Mouse (Mus musculus): Measurements from ENCODE around the gene Ydjc.

Gene Ydjc

DNA sequence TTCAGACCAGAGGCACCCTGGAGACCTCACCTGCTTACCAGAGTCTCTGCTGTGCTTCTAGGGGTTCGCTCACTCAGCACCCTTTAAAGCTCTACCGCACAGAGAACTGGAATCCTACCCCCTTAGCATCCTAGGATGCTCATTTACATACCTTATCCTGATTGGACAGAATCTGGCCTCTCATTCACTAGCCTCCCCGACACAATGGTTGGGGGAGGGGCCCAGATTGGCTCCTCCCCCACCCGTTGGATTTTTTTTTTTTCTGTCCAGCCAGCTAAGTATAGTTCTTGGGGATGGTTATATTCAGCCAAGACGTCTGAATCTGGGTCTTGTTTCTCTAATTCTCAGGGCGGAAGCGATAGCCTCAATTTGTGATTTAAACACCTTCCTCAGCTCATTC, at the start of gene Ydjc:
Ydjc (plus strand) TSS at position 283 of the 400 bp plus-strand sequence.
- no peak for DNase-seq (ENCODE audit: low read depth, low spot score)

DNA sequence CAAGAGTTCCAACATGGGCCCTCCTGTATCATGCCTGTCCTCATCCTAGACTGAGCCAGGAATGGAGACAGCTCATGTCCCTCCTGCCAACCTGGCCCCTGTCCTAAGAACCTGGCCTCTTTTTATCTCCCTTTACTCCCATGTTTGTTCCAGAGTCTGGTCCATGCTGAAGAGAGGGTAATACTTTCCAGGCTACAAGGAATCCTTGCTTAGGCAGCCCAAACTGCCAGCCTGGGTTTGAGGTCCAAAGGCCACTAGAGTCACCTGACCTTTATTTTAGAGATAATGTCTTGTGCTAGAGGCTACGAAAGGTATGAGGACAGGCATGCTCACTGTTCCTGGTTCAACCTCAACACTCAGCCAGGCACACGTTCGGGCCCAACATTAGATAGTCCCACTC, 47.5 kb upstream of the Ydjc start:
- no peak for DNase-seq (ENCODE audit: low read depth, low spot score)

DNA sequence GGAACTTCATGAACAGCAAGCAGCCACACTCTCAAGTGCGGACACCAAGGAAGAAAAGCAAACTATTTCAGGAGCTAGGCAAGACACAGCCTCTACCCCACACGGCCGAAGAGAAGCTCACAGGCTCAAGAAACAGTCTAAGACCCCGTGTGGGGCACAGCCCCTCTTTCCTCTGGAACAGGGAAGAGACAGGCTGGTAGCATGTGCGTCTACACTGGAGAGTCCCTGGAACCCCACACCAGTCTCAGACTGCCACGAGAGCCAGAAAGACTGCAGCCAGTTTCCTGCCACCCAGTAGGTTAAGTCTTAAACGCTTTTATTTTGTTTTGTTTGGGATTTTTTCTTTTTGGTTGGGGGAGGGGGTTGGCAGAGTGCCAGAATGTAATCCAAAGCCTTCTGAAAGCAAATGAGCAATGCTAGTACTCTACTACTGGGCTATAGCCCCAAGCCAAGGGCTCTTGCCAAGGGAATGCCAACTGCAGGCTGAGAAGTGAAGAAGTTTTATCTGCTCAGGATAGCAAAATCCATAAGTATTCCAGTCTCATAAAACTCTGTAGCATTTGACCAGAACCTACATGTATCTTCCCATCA, 41.7 kb upstream of the Ydjc start:
- DNase-seq (ENCODE audit: low read depth, low spot score): peak; percentile 66

DNA sequence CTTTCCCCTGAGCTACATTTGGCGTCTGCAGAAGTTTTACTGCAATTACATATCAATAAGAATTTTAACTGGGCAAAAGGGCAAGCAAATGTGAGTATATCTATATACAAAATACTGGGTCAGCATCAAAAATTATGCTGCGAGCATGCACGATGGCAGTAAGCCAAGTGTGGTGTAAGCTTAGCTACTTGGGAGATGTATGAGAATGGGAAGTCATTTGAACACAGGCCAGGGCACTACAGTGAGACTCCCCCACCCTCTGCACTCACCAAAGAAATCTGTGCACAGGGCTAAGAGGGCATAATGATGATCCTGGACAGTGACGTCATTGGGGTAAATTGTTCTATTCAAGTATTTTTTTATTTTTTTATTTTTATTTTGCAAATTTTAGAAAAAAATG, 39.8 kb upstream of the Ydjc start:
- no peak for DNase-seq (ENCODE audit: low read depth, low spot score)

DNA sequence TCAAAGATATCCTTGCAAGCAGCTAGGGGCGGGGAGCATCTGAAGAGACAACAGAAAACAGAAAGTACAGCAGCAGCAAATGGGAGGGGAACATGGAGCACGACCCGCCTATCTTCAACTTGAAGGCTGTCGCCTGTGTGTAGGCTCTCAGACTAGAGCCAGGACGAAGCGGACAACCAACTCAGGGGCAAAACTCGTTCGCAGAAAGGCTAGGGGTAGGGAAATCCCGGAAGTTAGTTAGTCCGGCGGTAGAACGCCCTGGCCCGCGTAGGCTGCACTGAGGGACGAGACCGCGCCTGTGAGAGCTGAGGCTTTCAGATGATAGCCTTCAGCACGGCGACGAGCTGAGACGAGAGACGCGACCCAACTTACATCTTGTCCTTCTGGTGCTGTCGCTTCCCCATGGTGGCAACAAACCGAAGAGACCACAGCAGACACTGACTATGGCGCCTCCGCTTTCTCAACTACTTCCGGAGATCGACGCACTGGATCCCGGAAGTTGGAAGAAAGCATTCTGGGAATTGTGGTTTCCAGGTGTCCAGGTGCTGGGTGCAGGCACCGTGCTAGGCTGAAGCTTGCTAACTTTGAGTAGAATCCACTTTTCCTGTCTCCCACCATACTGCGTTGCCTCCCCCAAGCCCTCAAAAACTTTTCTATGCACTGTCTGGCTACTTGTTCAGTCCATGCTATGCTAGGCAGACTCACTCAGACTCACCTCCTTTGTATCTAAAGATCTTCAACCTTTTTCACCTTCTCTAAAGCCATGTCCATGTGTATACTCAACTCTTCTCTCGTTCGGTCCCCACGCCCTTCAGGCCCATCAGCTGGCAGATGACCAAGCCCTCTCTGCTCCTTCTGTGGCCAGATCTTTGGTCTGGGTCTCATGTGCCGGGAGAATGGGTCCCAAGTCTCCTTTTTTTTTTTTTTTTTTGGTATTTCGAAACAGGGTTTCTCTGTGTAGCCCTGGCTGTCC, 33.4 kb upstream of the Ydjc start, which contains the start of gene Ppil2:
Ppil2 (minus strand) TSS at position 487 of the 973 bp plus-strand sequence.
- DNase-seq (ENCODE audit: low read depth, low spot score): peak; percentile 91

DNA sequence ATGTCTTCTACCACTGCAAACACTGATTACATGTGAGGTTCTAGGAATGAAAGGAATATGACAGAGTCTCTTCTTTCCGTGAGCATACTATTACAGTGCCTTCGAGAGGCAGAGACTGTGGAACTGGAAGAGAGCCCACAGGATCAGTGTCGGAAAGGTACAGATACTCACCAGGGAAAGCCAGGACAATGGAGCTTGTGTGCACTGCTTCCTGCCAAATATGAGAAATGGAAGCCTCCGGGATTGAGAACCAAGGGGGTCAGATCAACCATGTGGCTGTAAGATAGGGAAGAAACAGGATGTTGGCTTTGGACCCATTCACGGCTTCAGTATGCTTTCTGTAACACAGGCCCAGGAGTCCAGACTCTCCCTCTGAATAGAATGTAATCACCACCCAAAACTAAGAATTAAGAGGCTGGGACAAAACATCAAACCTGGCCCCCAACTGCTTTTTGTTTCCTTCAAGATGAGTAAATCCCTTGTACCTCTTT, 27.1 kb upstream of the Ydjc start:
- no peak for DNase-seq (ENCODE audit: low read depth, low spot score)

DNA sequence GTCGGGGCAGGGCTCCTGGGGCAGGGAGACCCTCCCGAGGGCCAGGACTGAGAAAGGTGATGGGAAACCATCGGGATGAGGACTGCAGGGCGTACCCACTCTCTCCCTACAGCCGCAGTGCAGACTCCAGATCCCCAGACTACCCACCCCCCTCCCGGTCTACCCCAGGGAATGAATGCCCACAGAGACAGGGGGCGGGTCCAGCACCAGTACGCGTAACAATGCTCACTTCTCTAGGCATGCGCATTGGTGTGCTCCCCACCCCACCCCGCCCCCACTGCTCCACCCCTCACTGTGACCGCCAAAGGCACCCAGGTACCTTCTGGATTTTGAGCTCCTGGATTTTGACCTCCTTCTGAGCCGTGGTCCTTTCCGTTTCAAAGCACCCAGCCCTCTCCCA, 22.9 kb upstream of the Ydjc start:
- DNase-seq (ENCODE audit: low read depth, low spot score): no peak

DNA sequence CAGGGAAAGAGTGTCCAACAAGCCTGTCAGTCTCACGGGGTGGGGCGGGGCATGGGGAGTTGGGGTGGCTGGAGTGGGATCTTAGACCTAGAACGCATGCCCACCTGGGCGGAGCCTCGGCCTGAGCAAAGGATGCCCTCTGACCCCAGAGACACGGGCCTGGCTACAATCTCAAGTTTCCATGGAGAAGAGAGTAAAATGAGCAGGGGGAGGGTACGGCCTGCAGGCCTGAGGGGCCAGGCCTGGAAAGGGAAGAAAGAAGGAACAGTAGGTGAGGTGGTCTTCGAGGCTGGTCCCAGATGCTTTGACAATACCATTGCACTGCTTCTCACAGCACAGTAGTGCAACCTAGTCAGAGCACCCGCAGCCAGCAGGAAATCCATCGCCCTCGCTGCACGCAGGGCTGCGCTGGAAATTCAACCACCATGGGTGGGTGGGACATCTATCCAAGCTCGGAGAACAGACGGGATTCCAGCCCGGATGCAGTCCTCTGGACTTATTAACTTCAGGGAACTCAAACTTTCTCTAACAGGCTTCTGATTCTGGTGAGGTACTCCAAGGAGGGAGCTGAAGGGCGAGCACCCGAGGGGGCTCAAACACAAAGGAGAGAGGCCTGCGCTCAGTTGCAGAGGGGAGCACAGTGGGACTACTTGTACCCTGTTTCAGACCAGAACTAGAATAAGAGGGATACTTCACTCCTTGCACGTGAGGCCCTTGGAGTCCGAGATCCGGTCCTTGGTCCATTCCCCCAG, 20.1 kb upstream of the Ydjc start:
- no peak for DNase-seq (ENCODE audit: low read depth, low spot score)

DNA sequence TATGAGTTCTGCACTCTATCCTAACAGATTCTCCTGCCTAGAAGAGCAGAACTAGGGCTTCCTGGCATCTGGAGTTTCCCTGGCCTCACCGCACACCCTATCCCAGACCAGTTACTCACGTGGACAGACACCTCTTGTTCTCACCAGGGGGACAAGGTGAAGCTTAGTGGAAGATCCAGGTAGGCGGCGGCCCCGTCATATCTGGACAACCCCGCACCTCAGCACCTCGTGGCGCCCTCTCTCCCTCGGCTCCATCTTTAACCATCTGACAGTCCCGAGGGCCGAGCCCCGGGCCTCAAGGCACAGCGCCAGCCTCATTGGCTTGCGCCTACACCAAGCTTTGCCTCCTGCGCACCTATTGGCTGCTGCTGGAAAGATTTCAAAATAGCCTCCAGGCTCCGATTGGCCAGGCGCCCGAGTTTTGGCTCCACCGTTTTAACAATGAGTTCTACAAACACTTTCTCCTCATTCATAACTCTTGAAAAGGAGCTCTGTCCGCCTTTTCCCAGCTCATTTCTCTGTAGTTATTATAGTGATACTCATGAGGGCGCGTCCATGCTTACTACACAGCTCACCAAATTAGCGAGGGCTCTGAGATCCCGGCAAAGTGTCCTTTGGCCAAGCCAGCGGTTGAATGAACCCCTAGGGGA, 19.4 kb upstream of the Ydjc start, which contains the start of gene 2610318N02Rik:
2610318N02Rik (minus strand) TSS at position 297 of the 650 bp plus-strand sequence.
- DNase-seq (ENCODE audit: low read depth, low spot score): peak; percentile 78

DNA sequence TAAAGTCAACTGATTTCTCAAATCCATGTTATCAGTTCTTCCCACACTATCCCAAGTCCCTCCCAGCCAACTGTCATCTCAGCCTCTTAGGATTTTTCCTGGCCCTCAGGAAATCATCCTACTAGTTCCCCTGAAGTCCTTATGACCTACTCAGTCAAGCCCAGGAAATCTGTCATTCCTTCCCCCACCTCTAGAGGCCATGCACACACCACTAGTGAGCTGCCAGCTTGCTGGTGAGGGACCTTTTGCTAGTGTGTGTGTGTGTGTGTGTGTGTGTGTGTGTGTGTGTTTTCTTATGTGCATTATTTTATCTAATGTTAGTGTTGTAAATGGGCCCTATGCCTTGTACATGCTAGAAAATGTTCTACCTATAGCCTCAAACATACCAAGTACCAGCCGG, 17.1 kb upstream of the Ydjc start:
- DNase-seq (ENCODE audit: low read depth, low spot score): peak; percentile 84

DNA sequence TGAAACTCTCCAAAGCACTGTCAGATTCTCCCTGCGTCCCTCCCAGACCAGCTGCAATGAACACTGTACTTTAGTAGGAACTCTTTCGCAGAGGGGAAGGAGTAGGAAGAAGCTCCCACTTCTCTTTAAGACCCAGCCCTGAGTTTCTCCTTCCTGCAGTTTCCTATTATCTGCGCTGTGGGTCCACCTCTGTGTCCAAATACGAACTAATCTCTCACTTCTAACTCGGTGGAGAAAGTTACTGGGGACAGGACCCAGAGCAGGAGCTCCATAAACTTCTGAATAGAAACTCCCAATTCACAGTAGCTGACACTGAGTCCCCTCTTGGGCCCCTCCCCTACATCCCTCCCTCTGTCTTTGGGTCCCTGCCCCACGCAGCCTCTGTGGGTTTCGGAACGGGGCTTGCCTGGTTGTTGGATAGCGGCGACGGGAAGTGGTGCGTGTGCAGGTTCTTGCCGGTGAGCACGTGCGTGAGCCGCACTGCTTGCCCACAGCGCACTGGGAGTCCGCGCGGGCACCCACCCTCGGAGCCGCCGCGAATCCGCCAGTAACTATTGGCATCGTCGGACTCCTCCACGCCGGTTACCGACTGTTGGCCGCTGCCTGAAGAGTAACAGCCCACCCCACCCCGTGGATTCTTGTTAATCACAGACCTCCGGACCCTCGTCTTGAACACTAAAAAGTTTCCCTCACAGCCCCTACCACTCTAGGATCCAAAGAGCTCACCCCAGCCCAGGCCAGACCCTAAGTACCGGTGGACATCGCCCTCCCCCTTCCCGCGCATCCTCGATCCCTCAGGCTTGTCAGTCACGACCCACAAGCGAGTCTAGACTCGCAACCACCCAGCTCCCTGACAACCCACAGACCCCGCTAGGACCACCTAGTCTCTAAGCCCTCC, 13.0 kb upstream of the Ydjc start:
- DNase-seq (ENCODE audit: low read depth, low spot score): no peak

DNA sequence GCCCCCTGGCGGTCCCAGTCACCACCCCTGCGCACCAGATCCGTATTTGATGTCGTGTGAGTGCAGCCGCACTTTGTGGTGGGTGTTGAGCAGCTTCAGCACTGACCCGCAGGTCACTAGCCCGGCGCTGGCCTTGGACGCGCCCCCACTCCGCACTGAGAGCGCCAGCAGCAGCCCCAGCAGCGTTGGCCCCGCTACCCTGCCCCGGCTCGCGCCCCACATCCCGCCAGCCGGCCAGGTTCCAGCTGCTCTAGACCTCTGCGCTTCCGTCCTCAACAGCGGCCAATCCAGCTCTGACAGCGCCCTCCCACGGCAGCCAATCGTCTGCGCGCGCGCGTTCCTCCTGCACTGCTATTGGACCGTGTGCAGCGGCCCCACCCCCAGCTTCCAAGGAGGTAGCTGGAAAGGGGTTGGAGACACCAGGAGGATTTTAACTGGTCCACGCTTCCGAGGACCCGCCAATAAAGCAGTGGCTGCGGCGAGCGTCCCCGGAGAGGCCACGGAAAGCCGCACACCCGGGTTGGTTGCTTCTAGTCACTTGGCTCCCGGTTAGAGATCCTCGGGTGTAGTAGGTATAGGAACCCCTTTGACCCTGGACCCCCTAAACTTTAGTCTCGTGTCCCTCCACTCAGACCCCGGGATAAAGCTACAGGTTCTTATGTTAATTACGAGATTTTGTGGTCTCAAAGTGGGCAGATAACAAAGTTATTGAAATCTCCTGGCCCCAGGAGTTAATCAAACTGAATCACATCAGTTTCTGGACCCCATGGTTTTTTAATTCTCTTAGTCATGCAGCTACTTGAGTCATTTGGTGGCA, 12.1 kb upstream of the Ydjc start, which contains the start of gene Sdf2l1:
Sdf2l1 (minus strand) TSS at position 295 of the 817 bp plus-strand sequence.
- peak; percentile 100 for DNase-seq (ENCODE audit: low read depth, low spot score)

DNA sequence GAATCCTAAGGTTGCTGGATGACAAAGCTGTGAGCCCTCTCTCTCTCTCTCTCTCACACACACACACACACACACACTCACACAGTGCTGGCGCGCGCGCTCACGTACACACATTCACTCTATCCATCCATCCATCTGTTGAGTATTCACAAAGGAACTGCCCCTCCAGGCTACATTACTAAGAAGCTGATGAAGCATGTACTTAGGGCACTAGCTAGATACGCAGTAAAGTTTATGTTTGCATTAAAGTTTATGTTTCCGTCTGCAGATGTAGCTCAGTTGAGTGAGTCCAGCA, 11.6 kb upstream of the Ydjc start:
- peak; percentile 68 for DNase-seq (ENCODE audit: low read depth, low spot score)

DNA sequence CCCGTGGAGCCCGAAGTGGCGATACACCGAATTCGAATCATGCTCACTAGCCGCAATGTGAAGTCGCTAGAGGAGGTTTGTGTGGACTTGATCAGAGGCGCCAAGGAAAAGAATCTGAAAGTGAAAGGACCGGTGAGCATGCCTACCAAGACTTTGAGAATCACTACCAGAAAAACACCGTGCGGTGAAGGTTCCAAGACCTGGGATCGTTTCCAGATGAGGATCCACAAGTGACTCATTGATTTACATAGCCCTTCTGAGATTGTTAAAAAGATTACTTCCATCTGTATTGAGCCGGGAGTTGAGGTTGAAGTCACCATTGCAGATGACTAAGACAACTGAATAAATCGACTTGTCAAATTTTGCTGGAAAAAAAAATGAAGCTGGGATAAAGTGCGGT, 7.1 kb upstream of the Ydjc start:
- peak; percentile 97 for DNase-seq (ENCODE audit: low read depth, low spot score)

DNA sequence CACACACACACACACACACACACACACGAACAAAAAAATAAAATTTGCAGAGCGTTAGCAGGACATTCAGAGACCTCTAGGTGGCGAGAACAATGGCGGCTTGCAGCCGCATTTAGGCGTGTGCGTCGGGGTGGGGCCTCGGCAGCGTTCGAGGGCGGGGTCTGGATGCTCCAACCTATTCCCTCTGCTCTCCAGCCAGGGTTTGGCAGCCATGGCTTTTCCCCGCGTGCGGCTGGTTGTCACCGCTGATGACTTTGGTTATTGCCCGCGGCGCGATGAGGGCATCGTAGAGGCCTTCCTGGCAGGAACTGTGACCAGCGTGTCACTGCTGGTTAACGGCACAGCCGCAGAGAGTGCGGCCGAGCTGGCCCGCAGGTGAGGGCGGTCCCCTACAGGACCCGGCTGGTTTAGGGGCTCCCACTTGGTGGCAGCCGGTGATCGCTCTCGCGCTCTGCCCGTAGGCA, 2.4 kb downstream of the Ydjc start, which contains the start of gene Ccdc116:
Ccdc116 (minus strand) TSS at position 458 of the 464 bp plus-strand sequence.
- DNase-seq (ENCODE audit: low read depth, low spot score): peak; percentile 97

DNA sequence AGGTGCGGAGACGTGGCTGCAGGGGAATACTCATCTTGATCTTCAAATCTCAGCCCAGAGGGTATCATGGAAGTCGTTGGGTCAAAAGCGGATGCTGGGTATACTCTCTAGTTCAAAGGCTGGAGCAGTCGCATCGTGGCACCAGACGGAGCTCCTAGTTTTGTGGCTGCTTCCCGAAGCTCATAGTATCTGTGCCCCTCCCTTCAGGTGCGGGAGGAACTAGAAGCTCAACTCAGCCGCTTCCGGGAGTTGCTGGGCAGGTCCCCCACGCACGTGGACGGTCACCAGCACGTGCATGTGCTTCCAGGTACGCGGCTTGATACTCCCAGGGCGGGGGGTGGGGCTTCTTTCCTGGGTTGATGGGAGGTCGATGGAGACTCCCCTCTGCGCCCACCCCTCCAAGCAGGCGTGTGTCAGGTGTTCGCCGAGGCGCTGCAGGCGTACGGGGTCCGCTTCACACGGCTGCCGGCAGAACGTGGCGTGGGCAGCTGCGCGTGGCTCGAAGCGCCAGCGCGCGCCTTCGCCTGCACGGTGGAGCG, 3.0 kb downstream of the Ydjc start:
- no peak for DNase-seq (ENCODE audit: low read depth, low spot score)

DNA sequence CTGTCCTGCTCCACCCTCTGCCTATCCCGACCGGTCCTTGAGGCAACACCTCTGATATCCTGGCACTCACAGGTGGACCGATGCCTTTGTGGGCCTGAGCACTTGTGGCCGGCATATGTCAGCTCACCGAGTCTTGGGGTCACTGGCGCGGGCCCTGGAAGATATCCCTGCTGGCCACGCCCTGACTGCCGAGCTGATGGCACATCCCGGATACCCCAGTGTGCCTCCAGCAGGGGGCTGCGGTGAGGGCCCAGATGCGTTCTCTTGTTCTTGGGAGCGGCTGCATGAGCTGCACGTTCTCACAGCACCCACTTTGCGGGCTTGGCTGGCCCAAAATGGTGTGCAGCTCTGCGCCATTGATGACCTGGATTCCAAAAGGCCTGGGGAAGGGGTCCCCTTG, 3.7 kb downstream of the Ydjc start:
- peak; percentile 20 for DNase-seq (ENCODE audit: low read depth, low spot score)

DNA sequence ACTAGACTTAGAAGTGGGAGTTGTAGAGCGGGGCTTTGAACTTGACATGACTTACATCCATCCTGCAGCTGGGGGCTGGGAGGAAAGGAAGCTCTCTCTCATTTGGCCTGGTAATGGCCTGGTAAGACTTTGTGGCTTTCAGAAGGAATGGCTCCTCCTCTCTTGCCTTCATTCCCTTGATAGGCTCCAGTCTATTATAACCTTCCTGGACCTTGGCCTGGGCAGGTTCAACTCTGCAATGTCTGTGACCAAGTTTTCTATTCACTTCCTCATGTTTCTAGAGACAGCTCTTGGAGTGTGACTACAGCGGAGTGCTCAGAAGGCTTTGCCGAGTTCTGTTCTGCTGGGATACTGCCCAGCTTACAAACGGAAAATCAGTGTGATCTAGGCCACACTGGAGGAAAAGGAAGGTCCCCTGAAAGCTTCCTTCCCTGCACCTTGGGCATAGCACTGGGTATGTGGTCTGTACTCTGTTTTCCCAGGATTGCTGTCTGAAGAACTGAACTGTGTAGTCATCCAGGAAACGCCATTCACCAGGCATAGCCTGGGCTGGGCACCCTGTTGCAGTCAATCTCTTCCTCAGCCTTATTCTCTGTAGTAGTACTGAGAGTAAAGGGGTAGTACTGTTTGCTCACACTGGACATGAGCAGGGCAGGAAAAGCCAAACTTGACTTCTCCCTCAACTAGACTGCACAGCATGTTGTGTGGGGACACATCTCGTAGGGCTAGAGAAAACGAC, 6.3 kb downstream of the Ydjc start:
- no peak for DNase-seq (ENCODE audit: low read depth, low spot score)

Measured in 3T3-L1 (cell line).